Mouse (Mus musculus) T-helper 2 cell (primary cell): ENCODE results near the gene Gm960.

Experiments
- in situ Hi-C: fragments of 300-600 bp; cut with MboI, MseI; formaldehyde crosslinking; loops from one replicate; pipeline ENCODE4 v1.15.1; 2025; ENCODE audit warnings: high pct_unique_total_duplicates

The Gm960 gene

DNA sequence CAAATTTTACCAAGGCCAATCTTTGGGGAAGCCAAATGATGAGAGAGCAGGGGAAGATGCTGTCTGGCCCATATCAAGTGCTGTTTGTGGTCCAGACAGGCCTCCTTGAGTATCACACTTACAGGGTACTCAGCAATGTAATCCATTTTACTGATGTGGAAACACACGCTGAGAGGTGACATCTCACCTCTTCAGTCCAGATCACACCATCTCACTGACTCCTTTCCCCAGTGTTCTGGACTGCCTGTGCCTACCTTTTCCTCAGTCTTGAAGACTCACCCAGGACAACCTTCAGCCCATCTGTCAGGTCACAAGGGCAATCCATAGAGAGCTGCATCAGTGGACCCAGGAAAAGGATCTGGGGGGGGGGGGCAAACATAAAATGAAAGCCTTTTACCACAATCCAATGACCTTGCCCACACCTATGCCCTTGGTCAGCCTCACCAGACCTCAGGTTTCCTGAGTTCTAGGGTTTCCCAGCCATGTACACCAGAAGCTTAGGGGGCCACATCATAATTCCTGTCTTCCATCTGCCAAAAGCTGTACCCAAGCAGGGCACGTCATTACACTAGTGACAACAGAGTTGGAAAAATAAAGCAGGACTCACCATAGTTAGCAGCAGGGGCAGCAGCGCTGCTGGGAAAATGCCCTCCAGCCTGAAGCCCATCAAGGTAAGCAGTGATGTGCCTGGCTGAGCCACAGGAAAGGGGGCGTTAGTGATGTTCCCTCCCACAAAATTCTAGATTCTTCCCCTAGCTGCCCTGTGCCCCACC lies 73.9 kb downstream of the Gm960 start:
- in situ Hi-C loops = no loop called here

- in situ Hi-C loops = no loop called here
These were observed 74.5 kb downstream of the Gm960 start for GRCm38 (mm10) chr19:4624006-4624405.

- in situ Hi-C loops = no loop called here
These were observed 75.0 kb downstream of the Gm960 start for GRCm38 (mm10) chr19:4623419-4623818.

DNA sequence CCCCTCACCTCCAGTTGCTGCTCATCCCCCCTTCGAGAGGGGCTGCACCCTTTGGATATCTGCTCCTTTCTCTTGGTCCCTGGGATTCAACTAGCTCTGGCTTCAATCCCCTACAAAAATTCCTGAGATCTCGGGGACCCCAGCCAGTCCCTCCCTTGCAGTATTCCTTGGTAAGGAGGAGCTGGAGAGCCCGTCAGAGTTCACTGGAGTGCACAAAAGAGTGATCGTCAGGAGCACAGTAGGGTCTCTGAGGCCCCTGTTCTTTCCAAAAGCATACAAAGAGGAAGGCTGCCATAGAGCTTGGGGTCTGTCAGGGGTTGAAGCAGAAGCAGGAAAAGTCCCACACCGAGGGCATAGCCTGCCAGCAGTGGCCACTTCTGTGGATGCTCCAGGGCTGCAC lies 75.7 kb downstream of the Gm960 start:
- in situ Hi-C loops = no loop called here

GRCm38 (mm10) chr19:4620721-4621120 lies 77.7 kb downstream of the Gm960 start:
- in situ Hi-C loops = no loop called here

DNA sequence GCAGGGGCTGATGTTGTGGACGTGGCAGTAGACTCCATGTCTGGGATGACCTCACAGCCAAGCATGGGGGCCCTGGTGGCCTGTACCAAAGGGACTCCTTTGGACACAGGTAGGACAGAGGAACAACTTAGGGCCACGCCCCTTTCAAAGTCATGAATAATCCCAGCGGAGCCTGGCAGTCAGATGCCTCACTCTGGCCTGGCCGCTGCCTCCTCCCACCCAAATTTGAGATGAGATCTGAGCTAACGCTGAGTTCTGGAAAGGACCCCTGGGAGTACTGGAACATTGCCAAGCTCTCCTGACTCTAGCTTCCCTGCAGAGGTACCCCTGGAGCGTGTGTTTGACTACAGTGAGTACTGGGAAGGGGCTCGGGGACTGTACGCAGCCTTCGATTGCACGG lies 79.0 kb downstream of the Gm960 start:
- in situ Hi-C loops = no loop called here

DNA sequence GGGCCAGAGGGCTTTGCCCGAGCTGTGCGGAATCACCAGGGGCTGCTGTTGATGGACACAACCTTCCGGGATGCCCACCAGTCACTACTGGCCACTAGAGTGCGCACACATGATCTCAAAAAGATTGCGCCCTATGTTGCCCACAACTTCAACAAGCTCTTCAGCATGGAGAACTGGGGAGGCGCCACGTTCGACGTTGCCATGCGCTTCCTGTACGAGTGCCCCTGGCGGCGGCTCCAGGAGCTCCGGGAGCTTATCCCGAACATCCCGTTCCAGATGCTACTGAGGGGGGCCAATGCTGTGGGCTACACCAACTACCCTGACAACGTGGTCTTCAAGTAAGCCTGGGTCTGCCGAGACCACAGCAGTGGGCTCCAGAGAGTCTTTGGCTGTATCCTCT lies 80.3 kb downstream of the Gm960 start:
- in situ Hi-C loops = no loop called here

GRCm38 (mm10) chr19:4616546-4616945 lies 81.9 kb downstream of the Gm960 start:
- in situ Hi-C loops = no loop called here

- in situ Hi-C loops = no loop called here
These were observed 83.0 kb downstream of the Gm960 start, which contains the start of gene Lrfn4 for GRCm38 (mm10) chr19:4615151-4616093. Gene Lrfn4 (minus strand): TSS chr19:4615667.

- in situ Hi-C loops = no loop called here
These were observed 83.9 kb downstream of the Gm960 start for GRCm38 (mm10) chr19:4614305-4615150.

GRCm38 (mm10) chr19:4613464-4614304 lies 84.8 kb downstream of the Gm960 start:
- in situ Hi-C loops = no loop called here

- in situ Hi-C loops = no loop called here
These were observed 86.1 kb downstream of the Gm960 start for GRCm38 (mm10) chr19:4612181-4612961.

DNA sequence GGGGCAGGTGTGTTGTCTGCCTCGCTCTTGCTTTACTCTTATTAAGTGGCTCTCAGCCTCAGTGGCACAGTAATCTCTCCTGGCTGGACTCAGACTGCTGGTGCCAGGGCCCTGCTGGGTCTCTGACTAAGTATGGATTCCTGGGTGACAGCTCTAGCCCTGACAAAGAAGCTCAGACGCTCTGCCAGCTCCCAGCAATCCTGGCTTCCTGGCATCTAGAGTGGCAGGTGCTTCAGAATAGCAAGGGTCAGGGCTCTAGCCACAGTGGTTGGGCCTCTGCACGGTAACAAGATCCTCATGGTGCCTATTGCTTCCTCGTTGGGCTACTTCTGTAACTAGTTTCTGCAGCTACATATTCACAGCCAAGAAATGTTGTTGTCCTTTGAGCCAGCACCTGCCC lies 88.4 kb downstream of the Gm960 start:
- in situ Hi-C loops = no loop called here

DNA sequence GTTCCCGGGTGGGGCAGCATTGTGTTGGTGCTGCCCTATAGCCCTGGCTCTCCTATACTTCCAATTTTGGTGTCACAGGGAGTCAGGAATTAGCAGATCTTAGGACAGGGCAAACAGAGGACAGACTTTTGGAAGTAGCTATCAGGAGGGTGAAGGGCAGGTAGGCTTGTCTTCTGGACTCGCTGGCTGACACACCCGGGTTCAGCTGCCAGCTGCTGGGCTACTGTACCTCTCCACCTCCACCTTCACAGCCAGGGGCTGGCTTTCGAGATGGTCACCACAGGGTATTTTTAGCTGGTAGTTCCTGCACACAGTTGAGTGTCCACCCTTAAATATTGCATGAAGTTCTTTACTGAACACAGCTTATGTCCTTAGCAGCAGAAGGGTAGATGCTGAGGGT lies 90.0 kb downstream of the Gm960 start:
- in situ Hi-C loops = no loop called here

DNA sequence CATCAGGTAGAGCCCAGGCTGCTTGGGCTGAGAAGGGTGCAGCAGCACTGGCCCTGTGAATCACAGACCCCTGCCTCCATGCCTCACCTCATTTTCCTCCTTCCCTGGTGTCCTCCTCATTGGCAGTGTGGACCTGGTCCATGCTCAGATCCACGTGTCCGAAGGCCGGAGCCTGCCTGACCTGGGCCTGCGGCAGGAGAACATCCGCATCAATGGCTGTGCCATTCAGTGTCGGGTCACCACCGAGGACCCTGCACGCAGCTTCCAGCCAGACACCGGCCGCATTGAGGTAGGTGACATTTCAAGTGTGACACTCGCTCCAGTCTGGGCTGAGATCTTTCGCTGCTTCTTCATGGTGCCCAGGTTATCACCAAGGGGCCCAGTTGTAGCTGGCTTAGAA lies 91.1 kb downstream of the Gm960 start:
- in situ Hi-C loops = no loop called here

- in situ Hi-C loops = no loop called here
These were observed 92.8 kb downstream of the Gm960 start for GRCm38 (mm10) chr19:4605654-4606053.

GRCm38 (mm10) chr19:4603801-4604723 lies 94.4 kb downstream of the Gm960 start:
- in situ Hi-C loops = no loop called here

DNA sequence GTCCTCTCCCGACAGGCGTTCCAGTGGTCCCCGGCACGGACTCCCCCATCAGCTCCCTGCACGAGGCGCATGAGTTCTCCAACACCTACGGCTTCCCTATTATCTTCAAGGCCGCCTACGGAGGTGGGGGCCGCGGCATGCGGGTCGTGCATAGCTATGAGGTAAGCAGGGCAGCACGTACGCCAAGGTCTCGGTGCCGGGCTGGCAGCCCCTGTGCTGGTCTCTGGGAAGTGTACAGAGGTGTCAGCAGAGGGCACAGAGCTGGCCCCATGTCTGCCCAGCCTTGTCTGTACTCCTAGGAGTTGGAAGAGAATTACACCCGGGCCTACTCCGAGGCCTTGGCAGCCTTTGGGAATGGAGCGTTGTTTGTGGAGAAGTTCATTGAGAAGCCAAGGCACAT lies 96.0 kb downstream of the Gm960 start:
- in situ Hi-C loops = no loop called here

DNA sequence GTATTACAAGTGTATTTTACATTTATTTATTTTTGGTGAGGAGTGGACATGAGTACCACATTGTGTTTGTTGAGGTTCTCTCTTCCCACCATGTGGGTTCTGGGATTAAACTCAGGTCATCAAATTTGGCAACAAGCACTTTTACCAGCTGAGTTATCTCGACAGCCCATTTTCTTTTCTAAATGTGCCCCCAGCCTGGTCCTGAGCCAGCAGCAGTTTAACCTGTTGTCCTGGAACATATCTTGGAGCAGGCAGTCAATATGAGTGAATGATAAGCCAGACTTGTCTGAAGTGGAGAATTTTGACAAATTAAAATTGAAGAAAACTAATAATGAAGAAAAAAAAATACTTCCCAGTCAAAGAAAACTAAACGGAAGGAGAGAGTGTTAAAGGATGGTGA lies 102.4 kb downstream of the Gm960 start:
- in situ Hi-C loops = no loop called here
